ENCODE assay signal across 19 mouse cellular contexts in the genomic region with DNA sequence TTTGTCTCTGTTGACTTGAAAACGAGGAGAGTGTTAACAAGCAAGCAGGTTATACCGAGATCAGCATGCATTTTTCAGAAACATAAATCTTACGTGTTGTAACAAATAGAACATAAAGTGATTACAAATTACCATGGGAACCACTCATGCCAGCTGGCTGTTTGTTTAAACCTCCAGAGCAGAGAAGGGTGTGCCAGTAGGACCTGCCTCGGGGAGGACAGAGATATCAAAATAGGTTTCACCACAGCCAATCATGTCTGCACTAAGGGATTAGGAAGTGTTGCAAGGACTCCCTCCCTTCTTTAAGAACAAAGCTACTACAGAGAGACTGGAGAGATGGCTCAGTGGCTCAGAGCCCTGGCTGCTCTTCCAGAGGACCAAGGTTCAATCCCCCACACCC. TPM values are rescaled to one million over a fixed set of nuclear protein-coding genes. Genes with fewer than 3 reads are reported as not detected.
DNase-seq lines count a peak whose midpoint lies in the region; ATAC-seq lines count a peak whose summit lies in the region.
"Had no signal": no experiment of that assay in that cellular context is flagged by ENCODE, and none has a peak within 500 bp of the region (broad histone marks: within the 10 kb centered on the region; RNA-seq: fewer than 3 reads in every experiment).

No protein-coding gene starts in this region.

- ATAC-seq in megakaryocyte progenitor cell, adult 5-6 weeks (replicated peaks; ENCODE audit: poor library complexity), result peak; percentile 80
- ATAC-seq: hindbrain, embryonic 16.5 days; midbrain, embryonic 15.5 days had no signal

- intact Hi-C loops in gastrocnemius, postnatal 14 days (cut with DNase I; ENCODE audit: low total_unique reads), result no loop called here

- peak; percentile 28 for DNase-seq in layer of hippocampus, adult 9-11 months
- DNase-seq in layer of hippocampus, adult 11-12 months (ENCODE audit: low spot score), result no peak
- DNase-seq in testis, postnatal 10 days (ENCODE audit: low spot score), result peak; percentile 23
- no peak for DNase-seq in testis, postnatal 14 days (ENCODE audit: low spot score)
- peak; percentile 22 for DNase-seq in brain, adult 2 months (ENCODE audit: low read depth, low spot score)
- no peak for DNase-seq in right cerebral cortex, postnatal 25 days
- DNase-seq in gastrocnemius, postnatal 14 days, result no peak
- DNase-seq: cerebellum, adult 2 months; gastrocnemius, postnatal 36 days; heart, postnatal 36 days; kidney, adult 11 months; kidney, postnatal 10 days; liver, embryonic 13.5 days had no signal

RNA-seq across cellular contexts. Expression of gene Slpi, which starts 15.7 kb away (rescaled TPM):
- total RNA-seq in megakaryocyte progenitor cell, adult 5-6 weeks (2015), result 244 and 316 TPM in 2 replicates
- total RNA-seq in megakaryocyte progenitor cell, adult 5-6 weeks (2017), result 39.7 and 71.6 TPM in 2 replicates
- total RNA-seq in gastrocnemius, postnatal 14 days (2021), result under 1 TPM; 0.64 to 0.66 TPM
- total RNA-seq: ES-E14 had no signal

RNA-seq across cellular contexts. Expression of gene Rbpjl, which starts 29.8 kb away (rescaled TPM):
- total RNA-seq in megakaryocyte progenitor cell, adult 5-6 weeks (2015), result not detected in 2 replicates
- total RNA-seq in megakaryocyte progenitor cell, adult 5-6 weeks (2017), result not detected in 2 replicates
- total RNA-seq in gastrocnemius, postnatal 14 days (2021), result under 1 TPM in 1 of 2 experiments, not detected in 1; 0.07 TPM
- total RNA-seq: gastrocnemius, postnatal 36 days; heart, postnatal 36 days had no signal

RNA-seq across cellular contexts. Expression of gene Matn4, which starts 31.8 kb away (rescaled TPM):
- total RNA-seq in megakaryocyte progenitor cell, adult 5-6 weeks (2015), result not detected in 2 replicates
- not detected in 2 replicates for total RNA-seq in megakaryocyte progenitor cell, adult 5-6 weeks (2017)
- total RNA-seq in gastrocnemius, postnatal 14 days (2021), result 1 to 10 TPM; 3.7 to 5.4 TPM
- total RNA-seq: neutrophil, adult 5-6 weeks had no signal

RNA-seq across cellular contexts. Expression of gene Svs5, which starts 40.6 kb away (rescaled TPM):
- total RNA-seq in megakaryocyte progenitor cell, adult 5-6 weeks (2015), result not detected in 2 replicates
- not detected in 2 replicates for total RNA-seq in megakaryocyte progenitor cell, adult 5-6 weeks (2017)
- not detected for total RNA-seq in gastrocnemius, postnatal 14 days (2021)
- total RNA-seq: ES-E14; gastrocnemius, postnatal 36 days; heart, postnatal 36 days; layer of hippocampus, postnatal 25 days; neutrophil, adult 5-6 weeks had no signal

RNA-seq across cellular contexts. Expression of gene Svs6, which starts 56.6 kb away (rescaled TPM):
- total RNA-seq in megakaryocyte progenitor cell, adult 5-6 weeks (2015), result not detected in 2 replicates
- total RNA-seq in megakaryocyte progenitor cell, adult 5-6 weeks (2017), result not detected in 2 replicates
- total RNA-seq in gastrocnemius, postnatal 14 days (2021), result not detected
- total RNA-seq: ES-E14; gastrocnemius, postnatal 36 days; heart, postnatal 36 days; layer of hippocampus, postnatal 25 days; neutrophil, adult 5-6 weeks had no signal

Comparison
In these comparisons a context has a peak if more than half of its experiments do, and no peak if none do; other contexts are left out.
1. DNase-seq: peak in layer of hippocampus, adult 9-11 months (single experiment), testis, postnatal 10 days (single experiment) and brain, adult 2 months (single experiment); none in layer of hippocampus, adult 11-12 months (single experiment), testis, postnatal 14 days (single experiment), right cerebral cortex, postnatal 25 days (single experiment) and gastrocnemius, postnatal 14 days (single experiment).
2. RNA of gene Slpi, which starts 15.7 kb away (total RNA-seq): 39.7 to 316 TPM in megakaryocyte progenitor cell, adult 5-6 weeks; 0.64 to 0.66 TPM in gastrocnemius, postnatal 14 days; every median in the first group is over 10 times any median in the second.
3. RNA of gene Matn4, which starts 31.8 kb away (total RNA-seq): 3.7 to 5.4 TPM in gastrocnemius, postnatal 14 days; not detected in megakaryocyte progenitor cell, adult 5-6 weeks; every median in the first group is over 4 times any median in the second.